Mouse (Mus musculus): ENCODE data around the gene Rnf38.

DNA sequence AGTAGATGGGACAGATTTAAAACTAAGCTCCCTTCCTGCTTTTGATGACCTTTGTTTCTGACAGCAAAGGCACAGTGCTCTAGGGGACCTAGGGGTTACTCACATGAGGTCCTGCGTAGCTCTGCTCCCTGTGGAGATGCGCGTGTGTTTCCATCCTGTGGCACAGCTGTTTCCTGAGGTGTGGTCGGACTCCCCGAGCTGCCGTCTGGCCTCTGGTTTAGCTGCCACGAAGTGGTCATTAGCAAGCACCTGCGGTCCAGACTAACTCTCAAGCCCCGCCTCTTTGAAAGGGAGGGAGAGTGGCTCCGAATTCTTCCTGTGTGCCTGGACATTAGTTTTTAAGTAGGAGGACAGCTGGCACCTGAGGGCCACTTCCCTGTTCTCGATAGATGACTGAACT lies 149.6 kb downstream of the Rnf38 start, which contains the start of gene Gne:
- TF ChIP-seq CTCF (IDR thresholded peaks at IDR 0.05; ENCODE audit: control insufficient read depth, insufficient read depth, low read length) (no peak), POLR2A (IDR thresholded peaks at IDR 0.05; ENCODE audit: borderline replicate concordance, control insufficient read depth, low read depth, low read length) (no peak)

Data from bone marrow, adult 2 months (tissue).